Mouse (Mus musculus): ENCODE measurements around the gene Tor4a. TPM values are rescaled to one million over a fixed set of nuclear protein-coding genes. Genes with fewer than 3 reads are reported as not detected.

Tor4a gene
- 73.5 and 77.4 TPM in 2 replicates for polyA plus RNA-seq (2012; rRNA removed)

DNA sequence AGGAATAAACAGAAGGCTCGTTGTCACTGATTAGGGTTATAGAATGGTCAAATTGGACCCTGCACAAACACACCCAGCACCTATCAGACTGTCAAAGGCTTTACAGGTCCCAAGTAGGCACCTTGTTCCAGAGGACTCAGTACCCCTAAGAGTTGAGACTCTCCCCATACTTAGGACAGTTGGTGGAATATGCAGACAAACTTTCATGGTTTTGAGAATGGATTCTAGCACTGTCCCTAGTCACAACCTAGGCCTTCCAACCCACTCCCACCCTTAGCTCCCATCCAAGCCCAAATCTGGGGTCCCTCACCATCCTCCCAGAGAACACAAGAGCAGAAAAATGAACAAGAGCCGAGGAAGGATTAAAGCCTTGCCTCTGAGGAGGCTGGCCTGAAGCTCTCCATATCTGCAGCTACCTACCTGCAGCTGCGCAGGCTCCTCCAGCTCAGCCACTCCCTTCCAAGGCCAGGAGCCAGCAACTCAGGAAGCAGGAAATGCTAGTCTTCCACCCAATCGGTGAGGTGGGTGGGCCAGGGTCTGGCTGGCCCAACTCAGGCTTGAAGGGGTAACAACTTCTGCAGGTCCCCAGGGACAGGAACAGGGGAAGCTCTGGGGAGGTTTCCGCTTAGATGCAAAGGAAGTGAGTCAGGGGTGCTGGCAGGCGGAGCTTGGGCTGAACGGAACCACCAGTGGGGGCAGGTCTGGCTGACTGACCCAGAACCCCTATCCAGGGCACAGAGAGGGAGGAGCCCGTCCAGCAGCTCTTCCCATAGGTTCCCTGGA lies at the start of gene Tor4a:
Gene Tor4a, minus strand, starts transcription at position 715 of the 783 bp plus-strand sequence.

DNA sequence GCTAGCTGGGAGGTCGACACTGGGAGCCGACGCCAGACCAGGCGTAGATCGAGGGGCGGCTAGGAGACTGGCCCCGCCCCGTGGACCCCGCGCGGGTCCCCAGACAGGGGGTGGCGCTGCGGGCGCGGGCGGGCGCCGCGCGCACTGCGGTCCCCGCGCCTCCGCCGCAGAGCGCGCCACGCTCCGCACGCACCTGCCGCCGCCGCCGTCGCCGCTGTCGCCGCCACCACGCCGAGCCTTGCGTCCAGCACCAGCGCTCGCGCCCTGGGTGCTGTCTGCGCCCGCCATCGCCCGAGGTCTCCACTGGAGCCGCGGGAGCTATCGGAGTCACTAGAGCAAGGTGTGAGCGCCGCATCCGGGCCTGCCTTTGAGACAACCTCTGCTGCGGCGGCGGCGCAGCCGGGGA lies 45.4 kb upstream of the Tor4a start, which contains the start of the genes Rnf208 and Cysrt1:
Gene Rnf208, plus strand, starts transcription at position 155 of the 406 bp plus-strand sequence.
Gene Cysrt1, minus strand, starts transcription at position 352 of the 406 bp plus-strand sequence.

DNA sequence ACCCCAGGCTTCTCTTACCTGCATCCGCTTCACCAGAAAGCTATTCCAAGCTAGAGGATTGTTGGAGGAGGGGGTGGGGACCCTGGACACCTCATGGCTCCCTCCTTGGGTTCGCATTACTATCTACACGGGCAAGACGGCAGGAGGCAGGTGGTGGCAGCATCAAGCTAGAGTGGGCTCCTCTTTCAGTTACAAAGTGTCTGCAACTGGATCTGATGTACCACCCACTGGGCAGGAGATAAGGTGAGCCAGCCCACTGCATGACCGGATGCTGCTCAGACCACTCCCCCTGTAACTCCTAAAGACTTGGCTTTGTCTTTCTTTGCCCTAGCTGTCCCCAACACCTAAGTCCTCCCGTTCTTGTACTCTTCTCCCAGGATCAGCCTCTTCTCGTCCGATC lies 39.9 kb upstream of the Tor4a start, which contains the start of gene Rnf224:
Gene Rnf224, minus strand, starts transcription at position 174 of the 400 bp plus-strand sequence.

GRCm38 (mm10) chr2:25234050-25234449 lies 37.4 kb upstream of the Tor4a start, which contains the start of gene Slc34a3:
Gene Slc34a3 (minus strand): TSS chr2:25234364.

DNA sequence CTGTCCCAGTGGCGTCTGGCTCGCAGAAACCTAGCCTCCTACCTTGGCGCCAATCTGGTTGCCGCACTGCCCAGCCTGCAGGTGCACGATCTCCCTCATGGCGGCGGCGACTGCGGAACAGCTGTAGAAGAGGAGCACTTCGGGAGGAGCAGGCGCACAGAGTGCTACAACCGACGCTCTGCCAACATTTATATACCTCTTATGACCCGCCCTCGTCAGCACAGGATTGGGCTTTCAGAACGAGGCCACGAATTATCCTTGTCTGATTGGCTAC lies 27.7 kb upstream of the Tor4a start, which contains the start of gene Tubb4b:
Gene Tubb4b, minus strand, starts transcription at position 211 of the 274 bp plus-strand sequence.

DNA sequence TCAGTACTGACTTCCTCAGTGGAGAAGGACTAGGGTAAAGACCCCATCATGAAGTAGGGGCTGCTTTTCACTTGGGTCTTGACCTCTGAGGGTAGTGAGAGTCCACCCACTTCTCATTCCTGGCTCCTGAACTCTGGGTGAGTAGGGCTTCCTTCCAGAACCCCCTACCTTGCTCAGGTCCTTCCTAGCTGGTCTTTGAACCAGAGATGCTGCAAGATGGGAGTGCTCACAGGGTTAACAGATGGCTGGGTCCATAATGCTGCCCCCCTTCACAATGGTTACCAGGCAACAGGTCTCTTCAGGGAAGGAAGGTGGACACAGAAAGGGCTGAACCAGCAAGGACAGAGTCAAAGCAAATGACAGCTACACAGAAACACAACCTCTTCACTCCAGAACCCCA lies 21.8 kb upstream of the Tor4a start, which contains the start of gene Fam166a:
Gene Fam166a, plus strand, starts transcription at position 301 of the 400 bp plus-strand sequence.

DNA sequence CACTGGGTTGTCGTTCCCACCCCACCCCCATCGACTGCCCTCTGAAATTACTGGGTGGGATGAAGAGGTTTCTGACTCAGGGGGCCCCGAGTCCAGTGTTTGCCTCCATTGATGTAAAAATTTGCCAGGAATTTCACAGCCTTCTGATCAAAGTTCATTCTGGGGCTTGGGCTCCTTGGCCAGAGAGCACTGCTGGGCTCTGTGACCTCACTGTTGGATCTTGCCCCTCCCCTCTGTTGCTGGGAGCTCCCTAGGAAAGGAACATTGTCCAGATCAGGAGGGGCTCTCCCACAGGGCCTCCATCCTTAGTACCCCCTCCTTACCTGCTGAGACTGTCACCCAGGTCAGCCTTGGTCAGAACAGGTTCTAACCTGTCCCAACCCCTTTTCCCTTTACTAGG lies 17.8 kb upstream of the Tor4a start, which contains the start of gene Stpg3:
Gene Stpg3, minus strand, starts transcription at position 194 of the 400 bp plus-strand sequence.

DNA sequence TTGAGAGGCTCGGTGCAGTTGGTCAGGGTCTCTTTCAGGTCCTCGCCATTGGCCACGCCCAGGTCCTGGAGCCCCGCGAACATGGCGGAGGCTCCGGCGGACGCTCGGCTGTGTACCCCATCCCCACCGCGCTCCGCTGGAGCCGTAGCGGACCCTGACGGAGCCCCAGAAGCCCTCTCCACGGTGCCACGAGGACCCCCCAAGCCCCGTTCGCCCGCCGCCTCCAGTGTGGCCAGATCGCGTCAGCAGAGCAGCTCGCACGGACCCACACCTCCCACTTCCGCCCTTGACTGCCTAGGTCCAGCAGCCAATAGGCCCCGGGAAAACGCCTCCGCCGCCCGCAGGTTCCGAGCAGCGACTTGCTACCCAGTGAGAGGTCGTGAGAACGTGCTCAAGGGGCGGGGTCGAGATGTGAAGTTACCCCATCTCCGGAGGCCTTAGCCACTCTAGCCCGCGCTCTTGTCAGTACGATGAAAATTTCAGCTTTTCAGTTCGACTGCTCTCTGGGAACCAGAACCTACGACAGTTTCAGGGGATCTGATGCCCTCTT lies 14.5 kb upstream of the Tor4a start, which contains the start of gene Nelfb:
Gene Nelfb, minus strand, starts transcription at position 369 of the 550 bp plus-strand sequence.

GRCm38 (mm10) chr2:25180478-25180903 lies 16.2 kb downstream of the Tor4a start, which contains the start of gene Nrarp:
Gene Nrarp (plus strand): TSS chr2:25180758.

Other genes starting within 250 kb of the Tor4a start
- 5.0 and 5.2 TPM in 2 replicates for gene Zmynd19, start 247.1 kb downstream of the Tor4a start, polyA plus RNA-seq (2012; rRNA removed)
- 11.0 and 12.1 TPM in 2 replicates for gene Dph7, start 234.5 kb downstream of the Tor4a start, polyA plus RNA-seq (2012; rRNA removed)
- gene Mrpl41, start 221.8 kb downstream of the Tor4a start, polyA plus RNA-seq (2012; rRNA removed): 25.2 and 27.7 TPM in 2 replicates
- gene Pnpla7, start 220.9 kb downstream of the Tor4a start, polyA plus RNA-seq (2012; rRNA removed): 11.7 and 11.8 TPM in 2 replicates
- 234 and 268 TPM in 2 replicates for gene Nsmf, start 142.5 kb downstream of the Tor4a start, polyA plus RNA-seq (2012; rRNA removed)
- gene Entpd8, start 116.6 kb downstream of the Tor4a start, polyA plus RNA-seq (2012; rRNA removed): 240 and 325 TPM in 2 replicates
- 82.7 and 117 TPM in 2 replicates for gene Noxa1, start 101.7 kb downstream of the Tor4a start, polyA plus RNA-seq (2012; rRNA removed)
- 38.5 and 40.0 TPM in 2 replicates for gene Nrarp, start 16.1 kb downstream of the Tor4a start, polyA plus RNA-seq (2012; rRNA removed)
- gene Nelfb, start 14.6 kb upstream of the Tor4a start, polyA plus RNA-seq (2012; rRNA removed): 58.5 and 62.9 TPM in 2 replicates
- gene Stpg3, start 17.8 kb upstream of the Tor4a start, polyA plus RNA-seq (2012; rRNA removed): 0.19 TPM in 1 of 2 replicates, not detected in the other
- 0.10 TPM in 1 of 2 replicates, not detected in the other for gene Fam166a, start 21.9 kb upstream of the Tor4a start, polyA plus RNA-seq (2012; rRNA removed)
- gene Tubb4b, start 27.8 kb upstream of the Tor4a start, polyA plus RNA-seq (2012; rRNA removed): 680 and 930 TPM in 2 replicates
- 0.06 TPM in 1 of 2 replicates, not detected in the other for gene Slc34a3, start 37.5 kb upstream of the Tor4a start, polyA plus RNA-seq (2012; rRNA removed)
- gene Rnf224, start 39.9 kb upstream of the Tor4a start, polyA plus RNA-seq (2012; rRNA removed): not detected in 2 replicates
- 17.8 and 19.3 TPM in 2 replicates for gene Rnf208, start 45.4 kb upstream of the Tor4a start, polyA plus RNA-seq (2012; rRNA removed)
- 0.41 TPM in 1 of 2 replicates, not detected in the other for gene Cysrt1, start 45.6 kb upstream of the Tor4a start, polyA plus RNA-seq (2012; rRNA removed)
- 26.9 and 28.8 TPM in 2 replicates for gene AL732309.1, start 50.0 kb upstream of the Tor4a start, polyA plus RNA-seq (2012; rRNA removed)
- gene Tmem203, start 58.6 kb upstream of the Tor4a start, polyA plus RNA-seq (2012; rRNA removed): 39.1 and 59.2 TPM in 2 replicates
- gene Tprn, start 65.7 kb upstream of the Tor4a start, polyA plus RNA-seq (2012; rRNA removed): 194 and 199 TPM in 2 replicates
- gene Ssna1, start 75.6 kb upstream of the Tor4a start, polyA plus RNA-seq (2012; rRNA removed): 68.4 and 69.1 TPM in 2 replicates
- 80.9 and 85.4 TPM in 2 replicates for gene Anapc2, start 75.6 kb upstream of the Tor4a start, polyA plus RNA-seq (2012; rRNA removed)
- not detected in 2 replicates for gene Tmem210, start 91.3 kb upstream of the Tor4a start, polyA plus RNA-seq (2012; rRNA removed)
- gene Lrrc26, start 93.0 kb upstream of the Tor4a start, polyA plus RNA-seq (2012; rRNA removed): 197 and 281 TPM in 2 replicates
- 1.5 TPM in 2 replicates for gene Grin1, start 122.3 kb upstream of the Tor4a start, polyA plus RNA-seq (2012; rRNA removed)
- gene Man1b1, start 135.5 kb upstream of the Tor4a start, polyA plus RNA-seq (2012; rRNA removed): 15.6 and 17.3 TPM in 2 replicates
- gene Dpp7, start 159.5 kb upstream of the Tor4a start, polyA plus RNA-seq (2012; rRNA removed): 37.3 and 38.5 TPM in 2 replicates
- gene Uap1l1, start 168.8 kb upstream of the Tor4a start, polyA plus RNA-seq (2012; rRNA removed): 53.2 and 76.3 TPM in 2 replicates
- 24.4 and 27.1 TPM in 2 replicates for gene Sapcd2, start 175.4 kb upstream of the Tor4a start, polyA plus RNA-seq (2012; rRNA removed)
- gene Entpd2, start 199.0 kb upstream of the Tor4a start, polyA plus RNA-seq (2012; rRNA removed): 66.7 and 73.6 TPM in 2 replicates
- 246 and 266 TPM in 2 replicates for gene Npdc1, start 202.5 kb upstream of the Tor4a start, polyA plus RNA-seq (2012; rRNA removed)
- gene Fut7, start 226.4 kb upstream of the Tor4a start, polyA plus RNA-seq (2012; rRNA removed): 0.19 and 0.25 TPM in 2 replicates
- gene Abca2, start 231.8 kb upstream of the Tor4a start, polyA plus RNA-seq (2012; rRNA removed): 19.3 and 24.9 TPM in 2 replicates

Measured in colon, adult 2 months (tissue).